Mouse (Mus musculus): ENCODE measurements around the gene Krt72. TPM values are rescaled to one million over a fixed set of nuclear protein-coding genes. Genes with fewer than 3 reads are reported as not detected.

Gene Krt72
- total RNA-seq (2022) = not detected

DNA sequence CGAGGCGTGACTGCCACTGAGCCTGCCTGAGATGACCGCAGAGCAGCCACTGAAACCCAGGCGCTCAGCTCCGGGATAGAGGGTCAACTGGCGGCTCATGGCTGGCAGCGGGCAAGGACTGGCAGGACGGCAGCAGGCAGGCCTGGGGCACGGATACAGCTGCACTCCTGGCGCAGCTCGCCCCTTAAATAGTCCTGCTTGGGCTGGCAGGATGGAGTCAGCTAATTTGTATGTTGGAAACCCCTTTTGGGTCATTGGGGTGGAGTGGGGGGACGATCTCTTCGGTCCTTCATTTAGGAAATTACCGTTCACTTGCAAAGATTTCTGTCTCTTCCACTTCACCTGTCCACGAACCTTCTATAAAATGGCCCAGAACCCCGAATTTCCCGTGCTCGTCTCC lies at the start of gene Krt72:
Krt72 (minus strand) TSS at position 101 of the 400 bp plus-strand sequence.
- no peak for DNase-seq (ENCODE audit: low spot score in 2 of 2)

- DNase-seq (ENCODE audit: low spot score in 2 of 2) = no peak
These were observed 48.6 kb upstream of the Krt72 start for GRCm38 (mm10) chr15:101834784-101835328.

- DNase-seq (ENCODE audit: low spot score in 2 of 2) = no peak
These were observed 46.9 kb upstream of the Krt72 start for GRCm38 (mm10) chr15:101833131-101833530.

DNA sequence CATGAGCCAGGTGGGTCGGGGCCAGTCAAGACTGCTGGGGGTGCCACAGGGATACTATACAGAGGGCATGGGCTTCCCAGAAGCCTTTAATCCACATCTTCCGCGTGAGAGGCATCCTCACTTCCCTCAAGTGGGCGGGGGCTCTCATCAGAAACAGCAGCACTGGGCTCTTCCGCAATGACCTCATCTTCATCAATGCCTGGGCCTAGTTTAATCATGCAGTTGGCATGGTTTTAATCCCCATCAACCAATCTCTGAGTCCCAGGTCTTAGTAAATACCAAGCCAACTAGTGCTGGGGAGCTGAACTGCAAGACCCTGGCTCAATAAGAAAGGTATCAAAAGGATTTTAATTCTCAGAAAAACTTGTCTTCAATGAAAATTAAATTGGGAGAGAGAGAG lies 43.2 kb upstream of the Krt72 start:
- DNase-seq (ENCODE audit: low spot score in 2 of 2) = no peak

DNA sequence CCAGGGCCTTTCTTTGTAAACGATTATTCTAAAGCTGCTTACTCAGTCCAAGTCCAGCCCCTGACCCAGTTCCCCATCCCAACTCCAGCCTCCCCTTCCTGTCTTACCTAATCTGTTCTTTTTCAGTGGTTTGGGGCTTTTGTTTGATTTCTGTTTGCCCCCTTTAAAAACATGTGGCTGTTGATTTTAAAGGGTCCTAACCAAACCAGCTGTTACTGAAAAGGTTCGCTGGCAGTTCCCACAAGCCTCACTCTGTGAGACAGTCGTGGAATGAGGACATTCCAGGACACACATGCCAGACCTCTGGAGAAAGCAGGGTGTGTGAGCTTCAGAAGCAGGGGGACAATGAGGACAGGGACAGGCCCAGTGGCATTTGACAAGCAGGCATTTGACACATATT lies 35.5 kb upstream of the Krt72 start:
- DNase-seq (ENCODE audit: low spot score in 2 of 2) = no peak

DNA sequence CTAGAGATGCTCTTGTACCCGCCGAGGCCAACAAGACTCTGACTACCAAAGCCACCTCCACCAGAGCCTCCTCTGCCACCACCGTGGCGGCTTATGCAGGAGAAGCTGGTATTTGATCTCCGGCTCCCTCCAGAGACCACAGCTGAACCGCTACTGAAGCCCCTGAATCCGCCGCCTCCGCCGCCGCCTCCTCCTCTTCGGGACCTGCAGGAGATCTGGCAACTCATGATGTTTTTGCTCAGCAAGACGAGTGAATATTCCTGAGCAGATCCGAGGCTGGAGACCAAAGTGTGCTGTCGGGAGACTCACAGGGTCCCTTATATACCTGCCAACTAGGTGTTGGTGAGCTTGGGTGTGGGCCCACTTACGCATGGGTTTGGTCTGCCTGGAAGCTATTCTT lies 31.6 kb upstream of the Krt72 start, which contains the start of gene Krt2:
Krt2 (minus strand) TSS at position 295 of the 400 bp plus-strand sequence.
- DNase-seq (ENCODE audit: low spot score in 2 of 2) = peak in 1 of 2 experiments; percentile 42

DNA sequence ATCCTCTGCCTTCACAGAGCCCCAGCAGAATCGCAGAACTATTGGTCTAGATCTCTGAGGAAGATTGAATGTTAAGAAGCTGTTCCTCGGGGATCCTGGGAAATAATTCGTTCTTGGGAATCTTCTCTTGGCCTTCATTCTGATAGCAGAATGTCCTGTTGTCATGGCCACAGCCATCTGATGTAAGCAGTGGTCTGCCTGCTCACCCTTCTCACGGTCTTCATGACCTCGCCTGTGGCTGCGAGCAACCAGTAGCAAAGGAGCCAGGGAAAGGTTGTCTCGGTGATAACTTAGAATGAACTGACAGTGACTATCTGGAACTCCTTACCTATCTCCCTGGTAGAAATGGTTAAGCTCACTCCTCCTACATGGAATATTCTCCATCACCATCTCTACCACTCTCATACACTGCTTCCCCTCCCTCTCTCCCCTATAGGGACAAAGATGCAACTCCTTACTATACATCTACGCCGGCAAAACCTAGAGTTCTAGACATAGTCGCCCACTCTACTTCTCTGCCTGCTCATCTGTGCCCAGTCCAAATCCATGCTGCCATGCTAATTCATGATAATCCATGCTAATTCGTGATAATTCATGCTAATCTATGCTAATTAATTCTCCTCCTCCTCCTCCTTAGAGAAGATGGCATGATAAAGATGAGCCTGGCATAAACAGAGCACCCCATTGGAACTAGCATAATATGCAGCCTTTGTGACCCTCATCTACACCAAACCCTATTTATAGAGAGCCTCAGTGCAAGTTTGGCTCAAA lies 17.0 kb upstream of the Krt72 start:
- peak in 1 of 2 experiments; percentile 41 for DNase-seq (ENCODE audit: low spot score in 2 of 2)

GRCm38 (mm10) chr15:101802296-101802835 lies 16.1 kb upstream of the Krt72 start, which contains the start of gene Krt73:
TSS of gene Krt73 (minus strand) at chr15:101802346.
- no peak for DNase-seq (ENCODE audit: low spot score in 2 of 2)

DNA sequence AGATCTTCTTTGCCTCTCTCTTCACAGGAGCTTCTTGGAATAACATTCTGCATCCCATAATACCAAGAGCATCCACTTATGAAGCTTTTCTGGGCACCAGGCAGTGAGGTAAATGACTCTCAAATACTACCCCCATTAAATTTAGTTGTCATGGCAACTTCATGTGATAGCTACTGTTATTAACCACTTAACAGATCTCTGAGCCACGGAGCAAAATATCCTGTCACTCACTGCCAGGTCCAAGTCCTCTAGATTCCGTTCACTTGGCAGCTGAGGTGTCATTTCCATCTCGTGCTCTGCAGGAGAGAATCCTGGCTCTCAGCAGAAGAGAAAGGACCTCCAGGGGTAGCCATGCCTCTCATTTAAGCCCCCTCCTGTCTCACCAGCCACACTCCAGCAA lies 4.6 kb upstream of the Krt72 start:
- no peak for DNase-seq (ENCODE audit: low spot score in 2 of 2)

DNA sequence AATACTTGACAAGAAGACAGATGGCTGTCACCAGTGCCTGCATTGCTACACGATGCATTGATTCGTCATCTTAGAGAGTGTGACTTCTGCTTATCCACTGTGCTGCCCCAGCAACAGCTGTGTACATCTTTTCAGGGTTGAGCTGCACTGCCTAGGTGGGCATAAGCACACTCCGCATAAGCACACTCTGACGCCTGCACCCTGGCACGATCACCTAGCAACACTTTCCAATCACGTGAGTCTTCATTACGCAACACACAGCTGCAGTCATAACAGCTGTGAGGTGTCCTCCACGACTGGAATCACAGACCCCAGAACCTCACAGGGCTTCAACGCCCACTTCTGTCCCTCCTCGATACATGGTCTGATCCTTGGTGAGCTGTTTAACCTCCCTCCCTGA lies 12.8 kb downstream of the Krt72 start:
- DNase-seq (ENCODE audit: low spot score in 2 of 2) = peak in 1 of 2 experiments; percentile 24

GRCm38 (mm10) chr15:101772711-101773081 lies 13.6 kb downstream of the Krt72 start:
- DNase-seq (ENCODE audit: low spot score in 2 of 2) = peak; percentile 77 to 95

- peak in 1 of 2 experiments; percentile 20 for DNase-seq (ENCODE audit: low spot score in 2 of 2)
These were observed 14.1 kb downstream of the Krt72 start for GRCm38 (mm10) chr15:101772080-101772710.

DNA sequence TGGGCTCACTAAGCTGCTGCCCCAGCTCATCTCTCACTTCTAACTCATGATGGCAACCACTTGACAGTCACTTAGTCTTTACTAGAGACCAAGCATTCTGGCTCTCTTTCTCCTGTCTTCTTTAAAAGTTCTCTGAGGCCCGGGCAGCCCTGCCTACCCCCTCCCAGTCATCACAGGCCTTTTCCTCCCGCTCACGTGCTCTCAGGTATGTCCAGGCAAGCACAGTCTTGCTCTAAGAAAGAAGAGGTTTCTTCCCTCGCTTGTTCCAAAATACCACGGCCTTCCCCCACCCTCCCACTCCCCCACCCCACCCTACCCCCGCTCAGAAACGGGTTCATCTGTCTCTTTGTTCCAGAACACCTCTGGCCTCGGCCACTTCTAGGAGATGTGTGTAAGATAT lies 16.0 kb downstream of the Krt72 start:
- DNase-seq (ENCODE audit: low spot score in 2 of 2) = no peak

DNA sequence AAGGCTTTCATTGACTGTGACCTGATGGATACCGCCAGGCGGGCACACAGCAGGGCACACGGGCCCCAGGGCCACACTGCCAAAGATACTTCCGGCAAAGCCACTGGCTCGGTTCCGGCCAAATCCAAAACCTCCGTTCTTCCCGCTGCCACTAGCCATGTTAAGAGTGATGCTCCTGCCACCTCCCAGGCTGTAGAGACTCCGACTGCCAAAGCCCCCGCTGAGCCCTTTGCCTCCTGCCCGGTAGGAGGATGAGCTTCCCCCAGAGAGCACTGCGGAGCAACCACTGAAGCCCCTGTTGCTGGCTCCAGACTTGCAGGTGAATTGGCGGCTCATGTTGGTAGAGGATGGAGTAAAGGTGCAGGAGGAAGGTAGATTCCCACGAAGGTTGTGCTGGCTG lies 43.5 kb downstream of the Krt72 start, which contains the start of gene Krt71:
Krt71 (minus strand) TSS at position 399 of the 400 bp plus-strand sequence.
- no peak for DNase-seq (ENCODE audit: low spot score in 2 of 2)

DNA sequence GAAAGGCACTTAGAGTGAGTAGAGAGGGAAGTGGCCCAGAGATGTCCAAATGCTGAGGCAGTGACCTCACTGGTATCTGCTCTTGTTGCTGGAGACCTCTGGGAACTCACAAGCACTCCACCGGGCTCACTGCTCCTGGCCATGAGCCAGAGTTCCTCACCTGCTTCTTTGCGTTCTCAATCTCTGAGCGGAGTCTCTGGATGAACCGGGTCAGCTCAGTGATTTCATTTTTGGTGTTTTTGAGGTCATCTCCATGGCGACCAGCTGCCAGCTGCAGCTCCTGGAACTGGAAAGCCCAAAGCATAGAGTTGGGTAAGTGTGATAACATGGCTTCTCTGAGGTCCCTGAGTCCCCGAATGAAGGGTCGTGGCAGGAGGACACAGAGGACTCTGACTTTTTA lies 48.5 kb downstream of the Krt72 start:
- DNase-seq (ENCODE audit: low spot score in 2 of 2) = no peak

GRCm38 (mm10) chr15:101730653-101731052 lies 55.6 kb downstream of the Krt72 start:
- DNase-seq (ENCODE audit: low spot score in 2 of 2) = no peak

Other genes starting within 250 kb of the Krt72 start
- not detected for gene Krt82, start 235.8 kb downstream of the Krt72 start, total RNA-seq (2022)
- gene Krt90, start 223.5 kb downstream of the Krt72 start, total RNA-seq (2022) = under 1 TPM in 1 of 4 experiments, not detected in 3; 0.18 TPM
- gene Krt75, start 212.6 kb downstream of the Krt72 start, total RNA-seq (2022) = not detected
- gene Gm5414, start 158.3 kb downstream of the Krt72 start, total RNA-seq (2022) = not detected
- not detected for gene Gm5478, start 139.1 kb downstream of the Krt72 start, total RNA-seq (2022)
- gene Krt6b, start 106.2 kb downstream of the Krt72 start, total RNA-seq (2022) = not detected
- gene Krt6a, start 92.2 kb downstream of the Krt72 start, total RNA-seq (2022) = not detected
- gene Krt5, start 73.6 kb downstream of the Krt72 start, total RNA-seq (2022) = under 1 TPM; 0.35 to 0.61 (median 0.53) TPM
- gene Krt71, start 43.4 kb downstream of the Krt72 start, total RNA-seq (2022) = not detected
- 1 to 10 TPM; 4.4 to 6.8 (median 6.1) TPM for gene Krt73, start 15.9 kb upstream of the Krt72 start, total RNA-seq (2022)
- gene Krt2, start 31.7 kb upstream of the Krt72 start, total RNA-seq (2022) = 1 to 10 TPM; 6.2 to 8.9 (median 7.9) TPM
- gene Krt1, start 64.3 kb upstream of the Krt72 start, total RNA-seq (2022) = 1 to 10 TPM; 2.3 to 4.2 (median 3.6) TPM
- gene Krt77, start 83.2 kb upstream of the Krt72 start, total RNA-seq (2022) = 10 to 100 TPM; 12.2 to 16.2 (median 14.6) TPM
- not detected for gene Krt76, start 106.5 kb upstream of the Krt72 start, total RNA-seq (2022)
- not detected for gene Krt4, start 138.3 kb upstream of the Krt72 start, total RNA-seq (2022)
- under 1 TPM in 3 of 4 experiments, not detected in 1; 0.18 to 0.41 (median 0.21) TPM for gene Krt79, start 153.9 kb upstream of the Krt72 start, total RNA-seq (2022)
- not detected for gene Krt78, start 167.8 kb upstream of the Krt72 start, total RNA-seq (2022)
- gene Krt8, start 218.0 kb upstream of the Krt72 start, total RNA-seq (2022) = under 1 TPM in 3 of 4 experiments, not detected in 1; 0.22 to 0.56 (median 0.43) TPM
- 1 to 10 TPM in 2 of 4 experiments, under 1 TPM in 1, not detected in 1; 0.23 to 2.4 (median 2.3) TPM for gene Krt18, start 241.7 kb upstream of the Krt72 start, total RNA-seq (2022)

Data from layer of hippocampus, adult 8-10 months (tissue).